Mouse (Mus musculus) embryonic facial prominence, embryonic 12.5 days (tissue): ENCODE measurements around the gene Prtg. TPM values are rescaled to one million over a fixed set of nuclear protein-coding genes. Genes with fewer than 3 reads are reported as not detected.

Experiments used
- ATAC-seq: fragments of 200-750 bp; cut with Nextera tagmentation; 2 replicates; pipeline ENCODE4 v1.8.0; 2017; ENCODE audit not compliant: insufficient number of reproducible peaks, insufficient read depth, low FRiP score, low TSS enrichment
- H3K27ac ChIP-seq: fragments of 300-500 bp; sonication (generic); 2 replicates; pipeline ENCODE4 v1.5.1; 2016; ENCODE audit warnings: mild to moderate bottlenecking
- H3K27me3 ChIP-seq: fragments of 300-500 bp; sonication (generic); 2 replicates; pipeline ENCODE4 v1.6.1; 2016; ENCODE audit warnings: mild to moderate bottlenecking, moderate library complexity
- H3K36me3 ChIP-seq: fragments of 300-500 bp; sonication (generic); 2 replicates; pipeline ENCODE4 v1.6.1; 2016; ENCODE audit warnings: mild to moderate bottlenecking
- H3K4me1 ChIP-seq: fragments of 300-500 bp; sonication (generic); 2 replicates; pipeline ENCODE4 v1.6.1; 2016
- H3K4me2 ChIP-seq: fragments of 300-500 bp; sonication (generic); replicated peaks from 2 replicates; pipeline ENCODE4 v1.6.1; 2016; ENCODE audit warnings: mild to moderate bottlenecking, moderate library complexity
- H3K4me3 ChIP-seq: fragments of 300-500 bp; sonication (generic); 2 replicates; pipeline ENCODE4 v1.5.1; 2016; ENCODE audit warnings: mild to moderate bottlenecking
- H3K9ac ChIP-seq: fragments of 300-500 bp; sonication (generic); 2 replicates; pipeline ENCODE4 v1.6.1; 2016; ENCODE audit warnings: mild to moderate bottlenecking, moderate library complexity
- H3K9me3 ChIP-seq: fragments of 300-500 bp; sonication (generic); 2 replicates; pipeline ENCODE4 v1.6.1; 2016; ENCODE audit warnings: mild to moderate bottlenecking, moderate library complexity
- WGBS: fragments of 180-500 bp; shearing (Covaris S2); methylation state at CpG from one replicate; pipeline ENCODE4 v1.1.7; 2016; 5-methylcytosine and 5-hydroxymethylcytosine counted together
- polyA plus RNA-seq: library from polyadenylated mRNA; unstranded; fragments of >200 nt; fragmentation: Nextera tagmentation; extraction: Ambion mirVana; gene quantifications from 2 replicates; pipeline ENCODE4 v1.2.1, GENCODE M21; 2016

The Prtg gene
- polyA plus RNA-seq, 1 experiment from 2014 or later: 2.1 TPM

DNA sequence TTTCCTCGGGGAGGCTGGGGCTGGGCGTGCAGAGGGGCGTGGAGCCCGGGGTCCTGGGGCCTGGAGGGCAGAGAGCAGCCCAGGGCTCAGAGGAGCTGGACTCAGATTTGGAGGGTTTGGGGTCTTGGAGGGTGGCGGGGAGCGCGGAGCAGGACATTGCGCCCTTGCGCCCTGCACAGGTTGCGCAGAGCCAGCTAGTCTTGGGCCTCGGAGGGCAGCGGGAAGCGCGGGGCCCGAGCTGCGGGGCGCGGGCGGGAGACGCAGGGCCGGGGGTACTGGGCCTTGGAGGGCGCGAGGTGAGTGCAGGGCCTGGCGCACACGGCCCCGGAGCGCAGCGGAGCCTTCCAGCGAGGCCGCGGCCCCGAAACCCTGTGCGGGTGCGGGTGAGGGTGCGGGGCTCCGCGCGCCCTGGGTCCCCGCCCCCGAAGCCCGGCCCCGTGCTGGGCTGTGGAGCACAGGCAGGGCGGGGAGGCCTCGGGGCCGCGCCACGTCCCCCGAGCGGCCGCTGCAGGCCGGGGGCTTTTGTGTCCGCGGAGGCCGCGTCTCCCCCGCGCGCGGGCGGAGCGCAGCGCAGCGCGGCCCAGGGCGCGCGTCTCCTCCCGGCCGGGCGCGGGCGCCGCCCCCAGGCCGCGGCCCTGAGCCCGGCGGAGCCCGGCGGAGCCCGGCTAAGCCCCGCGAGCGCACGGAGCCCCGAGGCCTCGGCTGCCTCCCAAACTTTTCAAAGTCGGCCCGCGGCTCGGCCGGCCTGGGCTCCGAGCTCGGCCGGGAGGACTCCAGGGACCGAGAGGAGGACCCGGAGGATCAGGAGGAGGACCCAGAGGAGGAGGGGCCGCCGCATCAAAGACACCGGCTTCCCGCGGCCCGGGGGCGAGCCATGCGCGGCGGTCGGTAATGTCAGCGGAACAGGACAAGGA is 118.6 kb downstream of the Prtg start, which contains the start of gene Pygo1:
Pygo1 (plus strand) TSS at position 625 of the 914 bp plus-strand sequence.
- under 1% methylated on average over 100 of the region's 108 CpGs for WGBS
- no peaks in the 10 kb centered on the region for H3K9me3 ChIP-seq
- peak within 1 kb of the TSS; percentile 95 for H3K9ac ChIP-seq
- H3K4me3 ChIP-seq: peak within 1 kb of the TSS; percentile 83
- H3K4me2 ChIP-seq: peak within 1 kb of the TSS; percentile 91
- H3K4me1 ChIP-seq: peaks cover 17% of the 10 kb centered on the region
- no peaks in the 10 kb centered on the region for H3K36me3 ChIP-seq
- ATAC-seq: peak; percentile 77
- peak within 1 kb of the TSS; percentile 94 for H3K27ac ChIP-seq
- H3K27me3 ChIP-seq: no peaks in the 10 kb centered on the region

DNA sequence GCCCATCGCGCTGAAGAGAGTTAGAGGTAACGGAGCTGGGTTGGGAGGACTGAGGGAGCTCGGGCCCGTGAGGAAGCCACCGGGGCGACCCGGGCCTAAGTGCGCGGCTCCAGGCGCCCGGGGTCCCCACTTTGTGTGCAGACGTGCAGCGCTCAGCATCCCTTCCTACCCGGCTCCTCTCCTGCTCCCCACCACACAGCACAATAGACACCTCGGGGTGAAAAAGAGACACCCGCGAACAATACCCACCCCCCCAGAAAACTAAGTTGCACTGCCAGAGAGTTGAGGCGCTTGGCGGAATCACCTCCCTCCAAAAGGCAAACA is 119.2 kb downstream of the Prtg start:
- Histone ChIP-seq H3K27ac (peak overlapping the region; percentile 94), H3K9me3 (no peaks in the 10 kb centered on the region), H3K36me3 (no peaks in the 10 kb centered on the region), H3K9ac (peak overlapping the region; percentile 95), H3K4me1 (peaks cover 17% of the 10 kb centered on the region), H3K4me2 (peak overlapping the region; percentile 91), H3K4me3 (peak overlapping the region; percentile 83), H3K27me3 (no peaks in the 10 kb centered on the region)
- WGBS: under 1% methylated on average over 20 of the region's 20 CpGs
- peak; percentile 24; the same call in 1 of the 2 replicates for ATAC-seq

DNA sequence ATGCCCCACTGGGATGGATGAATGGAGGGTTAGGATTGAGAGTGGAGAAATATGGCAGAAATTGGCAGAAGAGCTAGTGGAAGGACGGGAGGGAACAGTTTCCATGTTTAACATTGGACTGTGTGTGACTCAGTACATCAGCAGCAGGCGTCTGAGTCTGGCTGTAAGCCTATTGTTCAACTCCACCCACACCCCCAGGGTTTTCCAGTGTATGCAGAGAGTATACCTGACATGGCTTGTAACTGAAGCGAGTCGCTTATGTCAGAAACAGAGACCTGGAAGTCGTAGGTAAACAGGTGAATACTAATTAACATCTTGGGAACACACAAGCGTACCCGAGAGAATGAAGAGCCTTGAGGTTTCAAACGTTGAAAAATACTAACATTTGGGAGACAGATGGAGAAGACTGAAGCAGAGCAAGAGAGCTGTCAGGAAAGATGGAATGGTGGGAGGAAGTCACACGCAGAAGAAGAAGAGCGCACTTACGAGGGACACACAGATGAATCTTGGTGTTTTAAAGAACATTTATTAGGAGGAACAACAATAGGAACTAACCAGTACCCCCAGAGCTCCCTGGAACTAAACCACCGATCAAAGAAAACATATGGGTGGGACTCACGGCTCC is 124.6 kb downstream of the Prtg start:
- peaks cover 25% of the 10 kb centered on the region for H3K36me3 ChIP-seq
- ATAC-seq: no peak

DNA sequence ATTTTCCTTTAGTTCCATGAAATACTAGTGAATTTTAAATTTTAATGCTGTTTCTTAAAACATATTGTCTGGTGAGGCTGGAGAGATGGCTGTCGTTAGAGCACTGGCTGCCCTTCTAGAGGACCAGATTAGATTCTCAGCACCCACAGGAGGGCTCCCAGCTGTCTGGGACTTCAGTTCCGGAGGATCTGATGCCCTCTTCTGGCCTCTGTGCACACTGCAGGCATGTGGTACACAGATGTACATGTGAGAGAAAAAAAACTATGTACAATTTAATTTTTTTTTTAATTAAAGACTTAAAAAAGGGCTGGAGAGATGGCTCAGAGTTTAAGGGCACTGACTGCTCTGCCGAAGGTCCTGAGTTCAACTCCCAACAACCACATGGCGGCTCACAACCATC is 128.6 kb downstream of the Prtg start:
- Histone ChIP-seq H3K4me3 (no peak overlapping the region), H3K36me3 (peaks cover 25% of the 10 kb centered on the region), H3K9ac (no peak overlapping the region), H3K9me3 (no peaks in the 10 kb centered on the region), H3K27me3 (no peaks in the 10 kb centered on the region), H3K4me2 (no peak overlapping the region), H3K27ac (no peak overlapping the region), H3K4me1 (no peaks in the 10 kb centered on the region)
- 88% methylated on average over 4 of the region's 4 CpGs for WGBS
- ATAC-seq: no peak

More for the DNA sequence above, 124.6 kb downstream of the Prtg start:
- H3K27me3 ChIP-seq: no peaks in the 10 kb centered on the region
- WGBS: 78% methylated on average over 13 of the region's 13 CpGs
- no peak overlapping the region for H3K9ac ChIP-seq
- H3K9me3 ChIP-seq: no peaks in the 10 kb centered on the region
- no peak overlapping the region for H3K4me3 ChIP-seq
- peaks cover 12% of the 10 kb centered on the region for H3K4me1 ChIP-seq
- H3K27ac ChIP-seq: no peak overlapping the region
- H3K4me2 ChIP-seq: no peak overlapping the region

DNA sequence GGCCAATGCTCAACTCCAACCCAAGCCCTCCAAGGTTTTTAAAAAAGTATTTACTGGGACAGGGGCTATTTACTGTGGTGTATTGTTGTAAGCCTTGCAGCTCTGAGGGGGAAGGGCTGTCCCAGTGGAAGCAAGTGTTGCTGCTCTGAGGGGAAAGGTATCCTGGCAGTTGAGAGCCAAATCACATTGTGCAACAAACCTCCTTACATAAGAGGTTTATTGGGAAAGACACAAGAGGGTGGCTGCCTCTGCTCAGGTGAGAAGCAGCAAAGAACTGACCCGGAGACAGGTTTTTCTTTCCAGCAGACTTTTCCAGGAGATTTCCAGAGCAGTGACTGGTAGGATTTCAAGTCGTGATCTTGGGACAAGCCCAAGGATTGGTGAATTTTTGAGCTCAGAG is 129.6 kb downstream of the Prtg start:
- Histone ChIP-seq H3K9ac (no peak overlapping the region), H3K4me2 (no peak overlapping the region), H3K9me3 (no peaks in the 10 kb centered on the region), H3K4me3 (no peak overlapping the region), H3K27me3 (no peaks in the 10 kb centered on the region), H3K27ac (no peak overlapping the region), H3K36me3 (peaks cover 25% of the 10 kb centered on the region), H3K4me1 (no peaks in the 10 kb centered on the region)
- 76% methylated on average over 2 of the region's 2 CpGs for WGBS
- ATAC-seq: no peak

DNA sequence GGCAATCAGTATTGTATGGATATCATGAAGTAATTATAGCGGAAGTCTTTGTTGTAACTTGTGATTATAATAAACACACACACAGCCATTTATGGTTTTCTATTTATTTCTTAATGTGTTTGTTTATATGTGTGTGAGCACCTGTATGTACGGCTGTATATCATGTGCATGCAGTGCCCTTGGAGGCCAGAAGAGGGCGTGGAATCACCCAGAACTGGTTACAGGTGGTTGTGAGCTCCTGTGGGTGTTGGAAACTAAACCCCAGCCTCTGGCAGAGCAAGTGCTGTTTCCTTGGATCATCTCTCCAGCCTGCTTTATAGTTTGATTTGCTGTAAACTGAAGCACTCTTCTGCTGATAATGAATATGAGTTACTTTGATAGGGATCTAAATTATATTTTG is 136.8 kb downstream of the Prtg start:
- H3K27me3 ChIP-seq: no peaks in the 10 kb centered on the region
- H3K36me3 ChIP-seq: peaks cover 35% of the 10 kb centered on the region
- no peak overlapping the region for H3K4me2 ChIP-seq
- no peak overlapping the region for H3K4me3 ChIP-seq
- ATAC-seq: no peak
- H3K9me3 ChIP-seq: no peaks in the 10 kb centered on the region
- H3K27ac ChIP-seq: no peak overlapping the region
- H3K9ac ChIP-seq: no peak overlapping the region
- no peaks in the 10 kb centered on the region for H3K4me1 ChIP-seq
- 55% methylated on average over 3 of the region's 3 CpGs for WGBS

DNA sequence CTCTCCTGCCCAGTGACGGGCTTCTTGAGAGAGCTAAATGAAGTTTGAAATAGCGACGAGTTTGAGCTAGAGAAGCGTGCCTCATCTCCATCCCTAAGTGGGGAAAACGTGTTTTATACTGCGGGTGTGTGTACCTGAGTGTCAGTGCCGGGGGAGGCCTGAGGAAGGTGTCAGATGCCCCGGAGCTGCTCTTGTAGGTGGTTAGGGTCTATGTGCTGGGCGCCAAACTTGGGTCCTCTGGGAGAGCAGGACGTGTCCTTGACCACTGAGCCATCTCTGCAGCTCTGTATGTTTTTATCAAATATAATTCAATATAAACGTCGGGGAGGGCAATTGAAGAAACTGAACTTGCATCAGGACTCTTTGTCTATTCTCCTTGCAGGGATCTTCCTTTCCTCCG is 137.6 kb downstream of the Prtg start:
- no peak overlapping the region for H3K9ac ChIP-seq
- no peaks in the 10 kb centered on the region for H3K4me1 ChIP-seq
- 93% methylated on average over 13 of the region's 13 CpGs for WGBS
- H3K9me3 ChIP-seq: no peaks in the 10 kb centered on the region
- H3K4me2 ChIP-seq: no peak overlapping the region
- ATAC-seq: no peak
- H3K36me3 ChIP-seq: peaks cover 35% of the 10 kb centered on the region
- H3K27me3 ChIP-seq: no peaks in the 10 kb centered on the region
- H3K4me3 ChIP-seq: no peak overlapping the region
- no peak overlapping the region for H3K27ac ChIP-seq

DNA sequence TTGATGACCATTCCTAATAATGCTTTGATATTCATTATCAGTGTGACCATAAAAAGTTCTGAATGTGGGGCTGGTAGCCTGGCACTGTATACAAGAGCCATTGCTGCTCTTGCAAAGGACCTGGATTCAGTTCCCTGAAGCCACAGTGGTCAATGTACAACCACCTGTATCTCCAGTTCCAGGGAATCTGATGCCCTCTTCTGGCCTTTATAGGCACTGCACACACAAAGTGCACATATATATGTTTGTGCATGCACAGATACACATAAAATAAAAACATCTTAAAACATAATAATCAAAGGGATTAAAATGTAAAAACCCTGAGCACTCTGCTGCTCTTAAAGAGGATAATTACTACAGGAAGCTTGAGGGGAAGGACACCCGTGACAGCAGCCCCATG is 140.3 kb downstream of the Prtg start:
- Histone ChIP-seq H3K27ac (no peak overlapping the region), H3K9ac (no peak overlapping the region), H3K4me1 (no peaks in the 10 kb centered on the region), H3K4me2 (no peak overlapping the region), H3K36me3 (peaks cover 35% of the 10 kb centered on the region), H3K4me3 (no peak overlapping the region), H3K27me3 (no peaks in the 10 kb centered on the region), H3K9me3 (no peaks in the 10 kb centered on the region)
- no peak for ATAC-seq
- WGBS: 100% methylated on average over 1 of the region's 1 CpGs

DNA sequence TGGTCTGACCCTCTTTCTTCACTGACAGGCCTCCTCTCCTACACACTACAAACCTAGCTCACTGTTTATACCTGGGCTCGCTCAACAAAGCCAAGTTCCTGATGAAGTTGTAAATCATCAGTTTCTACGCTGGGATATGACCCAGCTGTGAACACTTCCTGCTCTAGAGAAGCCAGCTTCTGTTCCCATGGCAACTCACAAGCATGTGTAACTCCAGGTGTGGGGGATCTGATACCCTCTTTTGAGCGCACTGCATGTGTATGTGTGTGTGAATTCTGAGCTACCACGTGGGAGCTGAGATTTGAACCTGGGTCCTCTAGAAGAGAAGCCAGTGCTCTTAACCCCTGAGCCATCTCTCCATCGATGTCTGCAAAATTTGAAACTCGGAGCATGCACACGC is 142.9 kb downstream of the Prtg start:
- no peak overlapping the region for H3K4me3 ChIP-seq
- no peak overlapping the region for H3K27ac ChIP-seq
- H3K4me1 ChIP-seq: no peaks in the 10 kb centered on the region
- peaks cover 28% of the 10 kb centered on the region for H3K36me3 ChIP-seq
- no peak for ATAC-seq
- no peak overlapping the region for H3K4me2 ChIP-seq
- H3K9me3 ChIP-seq: no peaks in the 10 kb centered on the region
- H3K9ac ChIP-seq: no peak overlapping the region
- WGBS: 69% methylated on average over 7 of the region's 7 CpGs
- no peaks in the 10 kb centered on the region for H3K27me3 ChIP-seq

DNA sequence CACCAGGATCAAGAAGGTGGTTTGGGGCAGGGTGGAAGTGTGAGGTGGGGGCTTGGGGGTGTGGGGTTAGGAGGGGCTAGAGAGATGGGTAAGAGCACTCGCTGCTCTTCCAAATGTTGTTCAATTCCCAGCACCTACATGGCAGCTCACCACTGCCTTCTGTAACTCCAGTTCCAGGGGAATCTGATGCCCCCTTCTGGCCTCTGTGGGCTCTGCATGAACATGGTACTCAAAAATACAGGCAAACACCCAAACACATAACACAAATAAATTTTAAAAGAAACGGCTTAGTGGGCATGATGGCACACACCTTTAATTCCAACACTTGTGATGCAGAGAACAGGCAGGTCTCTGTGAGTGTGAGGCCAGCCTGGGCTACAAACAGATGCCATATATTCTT is 148.1 kb downstream of the Prtg start:
- no peak overlapping the region for H3K27ac ChIP-seq
- H3K4me2 ChIP-seq: no peak overlapping the region
- no peaks in the 10 kb centered on the region for H3K9me3 ChIP-seq
- 50% methylated on average over 2 of the region's 2 CpGs for WGBS
- H3K9ac ChIP-seq: no peak overlapping the region
- H3K4me1 ChIP-seq: no peaks in the 10 kb centered on the region
- no peaks in the 10 kb centered on the region for H3K27me3 ChIP-seq
- H3K36me3 ChIP-seq: no peaks in the 10 kb centered on the region
- no peak for ATAC-seq
- H3K4me3 ChIP-seq: no peak overlapping the region

DNA sequence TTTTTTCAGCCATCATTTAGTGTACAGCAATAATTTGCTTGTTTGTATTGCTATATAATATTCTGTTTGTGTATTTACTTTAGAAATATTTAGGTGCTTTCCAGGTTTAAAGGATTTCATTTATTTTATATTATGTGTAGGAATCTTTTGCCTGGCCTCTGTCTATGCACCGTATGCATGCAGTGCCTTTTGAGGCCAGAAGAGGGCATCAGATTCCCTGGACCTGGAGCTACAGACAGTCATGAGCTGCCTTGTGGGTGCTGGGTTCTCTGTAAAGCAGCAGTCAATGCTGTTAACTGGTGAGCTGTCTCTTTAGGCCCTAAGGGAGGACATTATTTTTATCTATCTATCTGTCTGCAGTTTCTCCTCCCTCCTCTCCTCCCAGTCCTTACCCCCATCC is 148.9 kb downstream of the Prtg start:
- Histone ChIP-seq H3K4me1 (no peaks in the 10 kb centered on the region), H3K9ac (no peak overlapping the region), H3K4me2 (no peak overlapping the region), H3K27me3 (no peaks in the 10 kb centered on the region), H3K9me3 (no peaks in the 10 kb centered on the region), H3K27ac (no peak overlapping the region), H3K36me3 (no peaks in the 10 kb centered on the region), H3K4me3 (no peak overlapping the region)
- ATAC-seq: no peak; the same call in 1 of the 2 replicates
- 21% methylated on average over 1 of the region's 1 CpGs for WGBS
